Mouse (Mus musculus) granulocyte monocyte progenitor cell, adult 5-6 weeks (primary cell): ENCODE data around the gene Ccdc28a. TPM values are rescaled to one million over a fixed set of nuclear protein-coding genes. Genes with fewer than 3 reads are reported as not detected.

Source experiments
- ATAC-seq: replicated peaks from 2 replicates; pipeline ENCODE4 v1.8.0; 2016; ENCODE audit warnings: mild to moderate bottlenecking, moderate TSS enrichment, inconsistent platforms; ENCODE audit not compliant: poor library complexity, severe bottlenecking
- total RNA-seq, 2 experiments: library from RNA; stranded (forward) in 1 of 2; stranded (reverse) in 1 of 2; fragments of 200-712, 200-1000 nt in 1 of 2; fragments of >200 nt in 1 of 2; fragmentation: Nextera tagmentation in 1 of 2; gene quantifications; 2 replicates each; pipeline ENCODE4 v1.2.3; 2014 to 2017

Gene Ccdc28a
- total RNA-seq (2014; fragmentation: Nextera tagmentation) (9.1 and 22.1 TPM in 2 replicates), total RNA-seq (2017) (4.7 and 6.7 TPM in 2 replicates)

DNA sequence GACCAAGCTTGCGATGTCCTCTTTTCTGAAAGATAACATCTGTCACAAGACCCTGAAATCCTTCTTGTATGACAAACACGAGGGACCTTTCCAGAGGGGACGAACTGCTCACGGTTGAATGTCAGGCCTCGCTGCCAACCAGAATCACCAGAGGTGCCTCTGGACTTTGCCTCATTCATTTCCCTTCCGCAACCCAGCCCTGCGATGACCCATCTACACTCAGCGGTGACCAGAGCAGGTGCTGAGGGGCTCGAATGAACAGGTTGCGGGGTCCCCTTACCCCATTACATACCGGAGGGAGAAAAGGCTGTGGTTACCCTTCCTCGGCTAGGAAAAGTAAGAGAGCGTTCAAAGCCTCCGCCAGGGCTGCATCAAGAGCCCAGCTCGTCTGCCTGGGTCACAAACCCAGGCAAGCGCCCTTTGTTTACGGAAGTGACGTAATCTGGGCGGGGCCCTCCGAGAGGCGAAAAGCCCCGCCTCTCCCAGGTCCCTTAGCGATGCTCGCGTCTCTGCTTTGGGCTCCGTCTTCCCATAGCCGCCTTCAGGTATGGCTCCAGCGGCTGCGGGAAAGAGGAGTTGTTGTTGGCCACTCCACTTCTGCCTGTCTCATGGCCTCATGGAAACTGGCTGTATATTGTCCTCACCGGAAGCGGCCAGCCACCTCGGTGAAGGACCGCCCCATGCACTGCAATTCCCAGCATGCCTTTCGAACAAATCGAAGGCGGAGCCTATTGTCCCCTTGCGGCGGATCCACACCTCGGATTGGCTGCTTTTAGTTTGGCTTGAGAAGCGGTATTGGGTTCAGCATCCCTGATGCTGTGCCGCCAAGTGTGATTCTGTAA lies at the start of gene Ccdc28a:
TSS of gene Ccdc28a (minus strand) at position 439 of the 842 bp plus-strand sequence.
- peak; percentile 86 for ATAC-seq

DNA sequence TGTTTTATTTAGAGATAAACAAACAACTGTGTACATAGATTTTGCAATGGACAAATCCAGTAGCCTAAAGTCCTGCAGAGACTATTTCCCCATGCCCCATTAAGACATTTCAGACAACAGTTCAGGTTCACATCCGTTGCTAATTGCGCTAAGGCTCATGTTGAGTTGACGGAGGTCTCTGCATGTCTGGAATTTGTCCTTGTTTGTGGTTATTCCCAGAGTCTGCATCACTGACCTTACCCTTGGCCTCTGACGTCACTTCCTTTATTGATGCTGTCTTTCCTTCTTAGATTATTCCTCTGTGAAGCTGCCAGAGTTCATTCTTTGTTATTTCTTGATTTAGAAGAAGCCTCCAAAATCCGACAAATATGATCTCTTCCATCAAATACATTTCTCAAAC lies 49.2 kb upstream of the Ccdc28a start:
- ATAC-seq, result no peak

DNA sequence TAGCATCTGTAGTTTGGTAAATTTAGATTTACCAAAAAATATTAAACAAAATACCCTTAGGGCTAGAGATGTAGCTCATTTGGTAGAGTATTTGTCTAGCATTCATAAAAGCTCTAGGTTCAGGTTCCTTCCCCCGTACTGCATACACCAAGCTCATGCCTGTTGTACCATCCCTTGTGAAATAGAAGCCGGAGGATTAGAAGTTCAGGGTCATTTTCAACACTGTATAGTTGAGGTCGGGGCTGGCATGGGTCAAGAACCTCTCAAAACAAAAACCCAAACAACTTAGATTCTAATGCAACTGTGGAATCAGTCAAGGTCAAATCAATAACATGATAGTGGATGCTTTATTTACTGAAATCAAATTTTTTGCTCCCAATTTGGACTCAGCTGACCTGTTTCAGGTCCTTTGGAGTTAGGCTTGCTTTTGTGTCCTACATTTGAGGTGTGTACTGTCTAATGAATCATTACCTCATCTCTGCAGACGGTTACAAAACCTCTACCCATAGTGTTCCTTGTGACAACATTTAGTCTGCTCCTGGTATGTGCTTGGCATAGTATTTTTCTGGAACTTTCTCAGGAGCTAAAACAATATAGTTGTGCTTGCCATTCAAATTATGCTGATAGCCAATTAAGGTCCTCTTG lies 41.4 kb upstream of the Ccdc28a start:
- ATAC-seq, result no peak

DNA sequence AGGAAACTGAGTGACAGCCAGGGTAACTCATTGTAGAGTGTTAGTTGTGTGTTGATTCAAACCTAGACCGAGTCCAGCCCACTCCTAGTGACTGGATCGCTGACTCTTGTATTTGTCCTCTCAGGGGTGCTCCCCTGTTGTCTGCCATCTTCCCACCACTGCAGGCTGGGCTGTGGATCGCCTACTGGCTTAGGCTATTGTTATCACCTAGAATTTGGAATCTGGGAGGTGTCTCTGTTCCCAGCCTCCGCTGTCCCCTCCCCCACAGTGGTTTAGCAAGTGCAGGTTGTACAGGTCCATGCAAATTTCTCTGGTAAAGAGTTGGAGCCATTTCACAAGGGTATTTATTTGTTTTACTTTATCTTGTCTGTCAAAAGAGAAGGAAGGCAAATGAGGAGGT lies 16.5 kb upstream of the Ccdc28a start:
- ATAC-seq, result no peak

DNA sequence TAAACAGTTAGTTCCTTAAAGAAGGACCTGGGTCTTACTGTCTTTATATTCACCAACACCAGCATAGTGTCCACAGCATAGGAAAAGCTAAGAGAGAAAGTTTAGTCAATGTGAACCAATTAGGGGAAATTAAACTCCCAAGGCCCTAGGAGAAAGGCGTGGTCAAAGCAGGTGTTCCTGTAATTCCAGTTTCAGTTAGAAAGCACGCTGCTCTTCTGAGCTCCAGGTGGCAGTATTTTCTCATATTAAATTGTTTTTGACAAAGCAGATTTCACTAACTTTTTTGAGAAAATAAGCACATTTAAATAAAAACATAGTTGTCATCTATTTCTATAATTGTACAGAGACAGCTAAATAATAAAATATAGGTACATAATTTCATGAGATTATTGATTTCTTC lies 8.8 kb upstream of the Ccdc28a start:
- ATAC-seq, result no peak; the same call in 1 of the 2 replicates

DNA sequence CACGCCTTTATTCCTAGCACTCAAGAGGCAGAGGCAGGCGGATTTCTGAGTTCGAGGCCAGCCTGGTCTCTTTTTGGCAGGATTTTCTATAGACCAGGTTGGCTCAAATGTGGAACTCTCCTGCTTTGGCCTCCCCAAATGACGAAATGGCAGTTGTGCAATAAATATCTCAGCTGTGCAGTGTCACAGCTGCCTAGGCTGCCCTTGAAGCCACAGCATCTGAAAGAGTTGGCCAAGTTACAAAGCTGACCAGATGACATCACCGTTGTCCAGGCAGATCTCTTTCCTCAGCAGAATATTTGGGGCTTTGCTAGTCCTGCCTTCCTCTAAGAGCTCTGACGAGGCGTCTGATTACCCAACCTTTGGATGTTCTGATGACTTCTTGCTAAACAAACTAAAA lies 2.4 kb upstream of the Ccdc28a start:
- ATAC-seq, result peak; percentile 65

DNA sequence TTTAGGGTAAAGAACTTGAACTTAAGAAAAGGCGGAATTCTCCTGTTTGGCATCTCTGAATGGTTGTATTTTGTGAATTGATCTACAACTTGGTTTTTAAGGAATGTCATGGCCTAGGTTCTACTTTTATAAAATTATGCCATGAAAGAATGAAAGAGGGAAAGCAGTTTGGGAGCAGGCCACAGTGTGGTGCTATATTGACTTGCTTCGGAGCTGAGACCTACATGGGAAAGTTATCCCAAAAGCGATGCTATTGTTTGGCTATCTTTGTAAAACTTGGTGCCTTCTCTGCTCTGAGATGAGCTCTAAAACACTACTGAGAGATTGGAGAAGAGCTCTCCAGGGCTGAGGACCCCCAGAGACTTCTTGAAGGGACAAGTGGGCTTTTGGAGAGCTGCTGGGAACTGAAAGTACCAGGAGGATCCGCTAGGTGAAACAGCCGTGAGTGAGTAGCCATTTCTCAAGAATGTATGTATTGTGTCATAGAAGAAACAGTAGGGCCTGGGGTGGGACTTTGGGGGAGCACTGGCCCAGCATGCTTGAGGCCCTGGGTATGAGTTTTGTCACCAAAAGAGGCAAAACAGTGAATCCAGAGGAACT lies 1.6 kb upstream of the Ccdc28a start:
- ATAC-seq, result peak; percentile 33

DNA sequence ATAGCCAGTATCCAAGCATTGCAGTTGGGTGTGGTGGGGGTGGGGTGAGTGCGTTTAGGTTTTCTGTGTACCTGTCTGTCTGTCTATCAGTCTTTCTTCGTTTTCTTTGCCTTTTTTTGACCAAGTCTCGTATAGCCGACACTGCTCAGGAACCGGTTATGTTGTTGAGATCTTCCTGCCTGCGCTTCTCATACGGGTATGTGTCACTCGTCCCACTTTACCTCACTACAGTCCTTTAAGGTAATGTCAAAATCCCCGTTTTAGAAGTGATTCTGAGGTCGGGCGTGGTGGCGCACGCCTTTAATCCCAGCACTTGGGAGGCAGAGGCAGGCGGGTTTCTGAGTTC lies 577 bp upstream of the Ccdc28a start:
- ATAC-seq, result no peak

DNA sequence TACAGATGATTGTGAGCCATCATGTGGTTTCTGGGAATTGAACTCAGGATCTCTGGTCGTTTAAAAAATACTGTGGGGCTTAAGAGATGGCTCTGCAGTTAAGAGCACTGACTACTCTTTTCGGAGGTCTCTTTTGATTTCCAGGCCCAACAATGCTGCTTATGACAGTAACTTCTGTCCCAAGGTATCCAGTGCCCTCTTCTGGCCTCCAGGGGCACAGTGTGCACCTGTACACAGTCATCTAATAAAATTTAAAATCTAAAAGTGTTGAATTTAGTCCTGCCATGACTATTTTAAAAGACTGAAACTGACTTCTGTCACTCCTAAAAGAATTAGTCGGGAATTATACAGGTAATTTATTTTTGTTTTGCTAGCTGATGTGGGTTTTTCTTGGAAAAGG lies 907 bp downstream of the Ccdc28a start:
- no peak for ATAC-seq

DNA sequence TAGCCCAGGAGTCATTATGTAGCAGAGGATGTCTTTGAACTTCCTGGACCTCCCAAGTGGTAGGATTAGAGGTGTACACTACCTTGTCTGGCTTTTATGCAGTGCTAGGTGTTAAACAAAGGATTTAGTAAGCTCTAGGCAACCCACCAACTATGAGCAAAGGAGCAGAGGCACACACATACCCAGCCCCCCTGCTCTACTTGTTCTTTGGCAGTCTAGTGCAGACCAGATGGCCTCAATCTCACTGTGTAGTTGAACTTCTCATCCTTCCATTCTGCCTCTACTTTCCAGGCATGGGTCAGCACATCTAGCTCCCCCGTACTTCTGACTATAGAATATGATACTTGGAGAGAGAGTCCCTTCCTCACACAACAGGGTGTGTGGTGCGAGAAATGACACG lies 10.4 kb downstream of the Ccdc28a start:
- no peak for ATAC-seq

DNA sequence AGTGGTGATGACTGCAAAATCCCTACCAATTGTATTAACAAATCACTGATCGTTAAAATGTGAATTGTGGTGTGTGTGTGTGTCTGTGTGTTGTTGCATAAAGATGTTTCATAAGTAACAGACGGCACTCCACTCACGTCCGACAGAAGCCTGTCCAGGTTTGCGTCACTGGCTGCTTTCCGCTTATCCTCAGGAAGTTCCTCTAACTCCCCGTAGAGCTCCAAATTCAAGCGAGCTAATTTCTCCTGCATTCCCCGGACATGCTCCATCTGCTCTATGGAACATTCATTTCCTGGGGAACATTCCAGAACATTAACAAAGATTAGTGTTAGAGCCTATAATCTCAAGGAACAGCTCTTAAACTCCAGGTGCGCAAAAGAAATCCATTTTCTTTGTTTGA lies 15.4 kb downstream of the Ccdc28a start:
- ATAC-seq, result no peak

DNA sequence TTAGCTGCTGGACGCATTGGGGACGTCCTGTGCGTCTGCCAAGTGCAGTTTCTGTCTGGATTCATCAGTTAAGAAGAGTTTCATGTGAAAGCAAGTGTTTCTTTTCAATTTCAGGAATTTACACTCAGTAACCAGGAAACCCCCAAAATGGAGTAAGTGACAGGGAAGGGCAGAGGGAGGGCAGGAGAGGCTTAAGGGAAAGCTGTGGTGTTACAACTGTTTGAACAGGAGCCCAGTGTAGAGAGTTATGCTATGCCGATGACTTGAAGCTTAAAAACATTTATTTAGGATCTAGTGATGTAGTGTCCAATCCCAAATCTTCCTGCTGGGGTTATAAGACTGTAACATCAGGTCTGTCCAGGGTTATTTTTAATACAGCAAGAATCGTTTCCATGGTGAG lies 20.7 kb downstream of the Ccdc28a start:
- ATAC-seq, result no peak

DNA sequence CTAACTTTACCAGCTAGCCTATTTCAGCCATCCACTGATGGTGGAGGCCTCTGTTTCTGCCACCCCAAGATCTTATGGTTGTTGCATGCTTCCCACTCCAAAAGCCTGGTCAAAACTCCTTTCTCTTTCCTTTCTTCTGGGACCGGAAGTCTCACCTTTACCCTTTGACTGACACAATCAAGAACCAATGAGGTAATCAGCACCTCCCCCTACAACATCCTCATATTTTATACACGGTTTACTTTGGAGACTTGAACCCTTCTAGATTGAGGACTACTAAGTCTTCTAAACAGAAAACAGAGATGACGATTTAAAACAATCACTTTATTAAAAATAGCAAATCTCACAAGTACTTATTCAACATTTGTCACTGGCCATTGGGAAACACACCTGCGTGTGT lies 21.4 kb downstream of the Ccdc28a start:
- ATAC-seq, result no peak

DNA sequence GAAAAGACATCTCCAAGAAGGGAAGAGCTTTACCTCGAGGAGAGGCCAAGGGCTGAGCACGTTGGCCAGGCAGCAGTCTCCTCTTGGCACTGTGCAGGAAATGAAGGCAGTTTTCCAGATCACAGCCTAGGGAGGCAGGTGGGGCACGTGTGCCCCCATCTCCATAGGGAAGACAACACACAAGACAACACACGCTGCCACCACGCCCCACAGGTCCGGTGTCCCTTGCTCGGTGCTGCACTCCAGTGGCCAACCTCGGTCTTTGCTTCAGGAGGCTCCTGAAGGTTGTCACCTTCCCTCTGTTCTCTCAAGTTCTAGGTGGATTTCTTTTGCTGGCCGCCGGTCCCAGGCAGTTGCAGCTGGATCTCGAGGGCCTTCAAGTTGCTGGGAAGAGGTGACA lies 24.1 kb downstream of the Ccdc28a start, which contains the start of gene Ect2l:
TSS of gene Ect2l (minus strand) at position 165 of the 400 bp plus-strand sequence.
- peak; percentile 100 for ATAC-seq

DNA sequence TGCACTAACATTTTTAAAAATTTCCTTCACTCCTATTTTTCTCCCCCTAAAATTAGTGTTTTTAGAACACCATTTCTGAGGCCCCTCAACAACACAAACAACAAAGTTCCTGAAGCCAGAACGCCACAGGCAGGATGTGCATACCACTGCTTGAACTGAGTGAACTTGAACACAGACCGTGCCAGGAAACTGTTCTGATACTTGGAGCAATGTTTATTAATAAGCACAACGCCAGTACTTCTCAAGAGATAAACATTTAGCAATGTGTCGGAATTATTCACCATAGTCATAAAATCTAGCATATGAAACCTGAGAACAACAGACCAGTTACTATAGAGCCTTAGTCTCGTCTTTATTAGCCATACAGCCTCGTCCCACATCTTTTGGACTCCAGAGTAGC lies 24.7 kb downstream of the Ccdc28a start:
- no peak for ATAC-seq

DNA sequence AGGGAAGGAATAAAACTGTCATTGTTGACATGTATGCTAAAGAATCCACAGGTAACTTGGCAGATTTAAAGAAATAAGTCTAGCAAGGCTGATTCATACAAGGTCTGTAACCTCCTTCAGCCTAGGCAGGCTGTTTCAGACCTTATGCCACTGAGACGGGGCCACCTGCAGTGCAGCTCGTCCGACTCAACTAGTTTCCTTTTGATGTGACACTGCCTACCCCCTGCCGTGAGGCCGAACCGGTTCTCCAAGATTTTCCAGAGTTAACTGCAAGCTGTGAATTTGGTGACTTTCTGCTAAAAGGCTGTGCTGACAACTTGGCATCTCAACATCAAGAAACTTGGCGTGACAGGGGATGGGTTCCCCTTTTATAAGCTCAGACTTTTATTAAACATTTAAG lies 30.7 kb downstream of the Ccdc28a start:
- no peak for ATAC-seq

DNA sequence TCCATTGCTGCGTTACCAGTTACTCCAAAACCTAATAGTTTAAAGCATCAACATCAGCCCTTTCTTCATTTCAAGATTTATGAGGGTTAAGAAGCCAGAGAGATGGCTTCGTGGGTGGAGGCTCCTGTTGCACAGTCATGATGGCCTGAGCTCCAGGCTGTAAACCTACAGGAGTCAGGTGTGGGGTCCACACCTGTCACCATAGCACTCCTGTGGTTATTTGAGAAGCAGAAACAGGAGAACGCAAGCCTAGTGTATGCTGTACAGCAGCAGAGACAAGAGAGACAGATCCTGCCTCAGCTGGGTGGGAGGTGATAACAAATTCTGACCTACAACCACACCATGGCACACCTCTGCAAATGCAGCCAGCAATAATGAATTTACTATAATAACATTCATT lies 32.4 kb downstream of the Ccdc28a start:
- ATAC-seq, result no peak

DNA sequence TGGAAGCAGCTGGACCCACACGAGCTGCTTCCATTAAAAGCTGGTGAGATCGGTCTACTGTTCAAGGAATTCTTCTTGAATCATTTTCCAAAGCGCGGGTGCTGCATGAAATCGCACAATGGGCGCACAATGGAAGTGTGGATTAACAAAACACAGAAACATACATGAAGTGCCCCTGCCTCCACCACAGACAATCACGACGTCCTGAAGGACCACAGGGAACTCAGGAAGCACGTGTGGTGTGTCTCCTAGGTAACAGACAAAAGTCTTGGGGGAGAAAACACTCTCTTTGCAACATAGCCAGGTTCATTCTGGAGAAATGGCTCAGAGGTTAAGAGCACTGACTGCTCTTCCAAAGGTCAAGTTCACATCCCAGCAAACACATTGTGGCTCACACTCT lies 34.1 kb downstream of the Ccdc28a start:
- ATAC-seq, result no peak

DNA sequence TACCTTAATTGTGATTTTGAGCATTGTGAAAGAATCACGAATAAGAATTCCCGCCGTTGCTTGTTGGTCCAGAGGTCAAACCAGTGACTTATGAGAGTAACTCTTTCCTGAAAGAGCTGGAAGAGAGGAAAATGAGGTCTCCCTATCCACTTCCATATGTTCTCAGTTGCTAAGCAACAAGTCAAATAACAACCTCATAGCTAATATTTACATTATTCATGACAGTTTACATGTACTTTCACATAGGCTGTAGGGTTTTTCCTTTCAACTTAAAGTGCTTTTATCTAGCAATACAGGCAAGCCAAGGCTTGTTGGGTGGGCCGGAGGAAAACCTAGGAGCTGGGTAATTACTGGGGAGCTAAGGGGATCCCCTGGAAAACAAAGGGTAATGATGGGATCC lies 34.9 kb downstream of the Ccdc28a start:
- no peak for ATAC-seq

DNA sequence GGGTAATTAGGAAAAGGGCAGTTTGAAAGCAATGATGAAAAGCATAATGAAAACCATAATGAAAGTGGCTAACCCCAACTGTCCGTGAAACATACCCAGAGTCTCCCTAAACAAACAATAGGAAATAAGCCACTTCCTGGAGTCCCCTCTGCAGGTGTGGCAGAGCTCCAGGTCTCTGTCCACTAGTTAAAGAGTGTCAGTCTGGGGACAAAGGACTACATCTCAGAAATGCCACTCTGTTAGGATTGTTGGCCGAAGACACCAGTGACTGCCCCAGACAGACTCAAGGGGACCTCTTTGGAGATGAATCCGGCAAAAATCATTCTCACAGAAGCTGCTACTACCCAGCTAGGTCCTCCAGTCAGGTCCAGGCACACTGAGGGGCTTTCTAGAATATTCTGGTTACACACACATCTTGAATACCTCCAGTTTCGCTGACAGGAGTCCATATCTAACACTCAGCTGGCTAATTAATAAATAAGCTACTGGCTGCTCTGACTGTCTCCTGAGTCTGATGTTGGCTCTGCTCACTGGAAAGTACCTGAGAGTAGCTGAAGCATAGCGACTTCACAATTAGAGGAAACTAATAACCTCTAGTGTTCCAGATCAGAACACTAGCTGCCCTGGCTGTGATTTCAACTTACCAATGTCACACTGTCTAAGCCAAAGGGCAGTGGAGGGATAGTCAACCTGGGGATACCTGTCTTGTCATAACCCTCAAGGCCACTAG lies 36.3 kb downstream of the Ccdc28a start:
- no peak for ATAC-seq
